Mouse (Mus musculus) forebrain, embryonic 15.5 days (tissue): ENCODE data around the gene Nr1d1. TPM values are rescaled to one million over a fixed set of nuclear protein-coding genes. Genes with fewer than 3 reads are reported as not detected.
"Not testable (repeated sequence)": the region's sequence is repeated elsewhere in the genome, so short reads cannot be mapped to it uniquely, and the experiment has no call there.

Source experiments
- ATAC-seq: fragments of 200-750 bp; cut with Nextera tagmentation; replicated peaks from 2 replicates; pipeline ENCODE4 v1.8.0; 2017; ENCODE audit warnings: mild to moderate bottlenecking, moderate TSS enrichment, moderate library complexity
- H3K27ac ChIP-seq: fragments of 300-500 bp; sonication (generic); replicated peaks from 2 replicates; pipeline ENCODE4 v1.5.1; 2015; ENCODE audit warnings: mild to moderate bottlenecking, inconsistent platforms
- H3K27me3 ChIP-seq: fragments of 300-500 bp; sonication (generic); 2 replicates; pipeline ENCODE4 v1.6.1; 2015; ENCODE audit warnings: inconsistent platforms
- H3K36me3 ChIP-seq: fragments of 300-500 bp; sonication (generic); 2 replicates; pipeline ENCODE4 v1.6.1; 2015; ENCODE audit warnings: mild to moderate bottlenecking, inconsistent platforms
- H3K4me1 ChIP-seq: fragments of 300-500 bp; sonication (generic); 2 replicates; pipeline ENCODE4 v1.6.1; 2015; ENCODE audit warnings: inconsistent platforms
- H3K4me2 ChIP-seq: fragments of 300-500 bp; sonication (generic); replicated peaks from 2 replicates; pipeline ENCODE4 v1.6.1; 2015; ENCODE audit warnings: mild to moderate bottlenecking, inconsistent platforms
- H3K4me3 ChIP-seq: fragments of 300-500 bp; sonication (generic); 2 replicates; pipeline ENCODE4 v1.5.1; 2015; ENCODE audit warnings: mild to moderate bottlenecking, inconsistent platforms
- H3K9ac ChIP-seq: fragments of 300-500 bp; sonication (generic); replicated peaks from 2 replicates; pipeline ENCODE4 v1.6.1; 2015; ENCODE audit warnings: mild to moderate bottlenecking, inconsistent platforms
- H3K9me3 ChIP-seq: fragments of 300-500 bp; sonication (generic); 2 replicates; pipeline ENCODE4 v1.6.1; 2016; ENCODE audit warnings: inconsistent platforms
- WGBS: fragments of 180-500 bp; shearing (Covaris S2); methylation state at CpG from one replicate; pipeline ENCODE4 v1.1.7; 2015; ENCODE audit warnings: mixed read lengths; 5-methylcytosine and 5-hydroxymethylcytosine counted together
- polyA plus RNA-seq: library from polyadenylated mRNA; unstranded; fragments of >200 nt; fragmentation: Nextera tagmentation; extraction: Ambion mirVana; gene quantifications from 2 replicates; pipeline ENCODE4 v1.2.1, GENCODE M21; 2015

The Nr1d1 gene
- polyA plus RNA-seq, 1 experiment from 2014 or later: 3.6 TPM

- WGBS: 89% methylated on average over 2 of the region's 2 CpGs
- H3K9me3 ChIP-seq, H3K27ac ChIP-seq, H3K27me3 ChIP-seq, ATAC-seq, H3K36me3 ChIP-seq, H3K4me2 ChIP-seq, H3K9ac ChIP-seq, H3K4me3 ChIP-seq: not testable (repeated sequence)
- peaks cover 36% of the 10 kb centered on the region for H3K4me1 ChIP-seq
Measured at GRCm38 (mm10) chr11:98737220-98737619, 37.9 kb downstream of the Nr1d1 start.

- no peak overlapping the region for H3K4me3 ChIP-seq
- H3K27ac ChIP-seq: no peak overlapping the region
- H3K9me3 ChIP-seq: no peaks in the 10 kb centered on the region
- H3K36me3 ChIP-seq: no peaks in the 10 kb centered on the region
- H3K4me2 ChIP-seq: no peak overlapping the region
- 82% methylated on average over 1 of the region's 1 CpGs for WGBS
- H3K27me3 ChIP-seq: no peaks in the 10 kb centered on the region
- no peak overlapping the region for H3K9ac ChIP-seq
- peaks cover 39% of the 10 kb centered on the region for H3K4me1 ChIP-seq
- ATAC-seq: no peak
Measured at GRCm38 (mm10) chr11:98736176-98736575, 39.0 kb downstream of the Nr1d1 start.

GRCm38 (mm10) chr11:98735111-98735510, 40.0 kb downstream of the Nr1d1 start:
- Histone ChIP-seq H3K4me2 (no peak overlapping the region), H3K9ac (no peak overlapping the region), H3K27me3 (no peaks in the 10 kb centered on the region), H3K9me3 (no peaks in the 10 kb centered on the region), H3K4me3 (no peak overlapping the region), H3K4me1 (peaks cover 37% of the 10 kb centered on the region), H3K36me3 (no peaks in the 10 kb centered on the region), H3K27ac (peak overlapping the region; percentile 76)
- 69% methylated on average over 4 of the region's 4 CpGs for WGBS
- no peak for ATAC-seq

- ATAC-seq: no peak
Measured at GRCm38 (mm10) chr11:98734020-98734419, 41.1 kb downstream of the Nr1d1 start.

GRCm38 (mm10) chr11:98731134-98731533, 44.0 kb downstream of the Nr1d1 start:
- H3K36me3 ChIP-seq: 0 out of 2 replicates have a peak, but pooled peaks cover 5% of the 10 kb centered on the region
- H3K27me3 ChIP-seq: no peaks in the 10 kb centered on the region
- peaks cover 32% of the 10 kb centered on the region for H3K4me1 ChIP-seq
- no peak overlapping the region for H3K9ac ChIP-seq
- no peak; the same call in 1 of the 2 replicates for ATAC-seq
- H3K4me3 ChIP-seq: no peak overlapping the region
- H3K27ac ChIP-seq: peak overlapping the region; percentile 87
- WGBS: 49% methylated on average over 5 of the region's 5 CpGs
- H3K9me3 ChIP-seq: no peaks in the 10 kb centered on the region
- no peak overlapping the region for H3K4me2 ChIP-seq

More at GRCm38 (mm10) chr11:98734020-98734419, 41.1 kb downstream of the Nr1d1 start:
- peak overlapping the region; percentile 76; the same call in 1 of the 2 replicates for H3K27ac ChIP-seq
- no peaks in the 10 kb centered on the region for H3K9me3 ChIP-seq
- no peaks in the 10 kb centered on the region for H3K27me3 ChIP-seq
- H3K36me3 ChIP-seq: no peaks in the 10 kb centered on the region
- no peak overlapping the region for H3K4me3 ChIP-seq
- H3K4me1 ChIP-seq: peaks cover 34% of the 10 kb centered on the region
- H3K9ac ChIP-seq: no peak overlapping the region
- H3K4me2 ChIP-seq: no peak overlapping the region
- 73% methylated on average over 3 of the region's 3 CpGs for WGBS

GRCm38 (mm10) chr11:98730727-98731126, 44.4 kb downstream of the Nr1d1 start:
- H3K9ac ChIP-seq: no peak overlapping the region
- H3K36me3 ChIP-seq: peaks cover 9% of the 10 kb centered on the region; the same call in 1 of the 2 replicates
- H3K4me3 ChIP-seq: no peak overlapping the region
- H3K4me2 ChIP-seq: no peak overlapping the region
- H3K27me3 ChIP-seq: no peaks in the 10 kb centered on the region
- peaks cover 32% of the 10 kb centered on the region for H3K4me1 ChIP-seq
- 57% methylated on average over 4 of the region's 4 CpGs for WGBS
- no peak; the same call in 1 of the 2 replicates for ATAC-seq
- H3K9me3 ChIP-seq: no peaks in the 10 kb centered on the region
- H3K27ac ChIP-seq: peak overlapping the region; percentile 87

- peak within 1 kb of the TSS; percentile 60 for H3K4me3 ChIP-seq
- peak; percentile 96 for ATAC-seq
- peak within 1 kb of the TSS; percentile 63 for H3K9ac ChIP-seq
- peak within 1 kb of the TSS; percentile 87 for H3K27ac ChIP-seq
- peaks cover 32% of the 10 kb centered on the region for H3K4me1 ChIP-seq
- H3K9me3 ChIP-seq: no peaks in the 10 kb centered on the region
- H3K36me3 ChIP-seq: peaks cover 21% of the 10 kb centered on the region
- peak within 1 kb of the TSS; percentile 80 for H3K4me2 ChIP-seq
- WGBS: under 1% methylated on average over 16 of the region's 16 CpGs
- H3K27me3 ChIP-seq: no peaks in the 10 kb centered on the region
Measured at GRCm38 (mm10) chr11:98729119-98729588, 46.0 kb downstream of the Nr1d1 start, which contains the start of gene Med24. Gene Med24, minus strand, starts transcription at chr11:98729435.

GRCm38 (mm10) chr11:98725926-98726506, 49.1 kb downstream of the Nr1d1 start:
- Histone ChIP-seq H3K9ac (no peak overlapping the region), H3K4me2 (no peak overlapping the region), H3K4me3 (no peak overlapping the region), H3K9me3 (no peaks in the 10 kb centered on the region), H3K27me3 (no peaks in the 10 kb centered on the region), H3K27ac (no peak overlapping the region), H3K4me1 (peaks cover 26% of the 10 kb centered on the region), H3K36me3 (peaks cover 23% of the 10 kb centered on the region)
- ATAC-seq: no peak
- WGBS: 96% methylated on average over 15 of the region's 15 CpGs

GRCm38 (mm10) chr11:98723098-98723497, 52.0 kb downstream of the Nr1d1 start:
- Histone ChIP-seq H3K36me3 (peaks cover 23% of the 10 kb centered on the region), H3K4me1 (peaks cover 12% of the 10 kb centered on the region), H3K9ac (no peak overlapping the region), H3K4me3 (no peak overlapping the region), H3K9me3 (no peaks in the 10 kb centered on the region), H3K27ac (no peak overlapping the region), H3K27me3 (no peaks in the 10 kb centered on the region), H3K4me2 (no peak overlapping the region)
- no peak for ATAC-seq
- WGBS: 86% methylated on average over 7 of the region's 7 CpGs

GRCm38 (mm10) chr11:98721458-98722226, 53.5 kb downstream of the Nr1d1 start:
- no peaks in the 10 kb centered on the region for H3K27me3 ChIP-seq
- WGBS: 65% methylated on average over 24 of the region's 24 CpGs
- H3K4me3 ChIP-seq: no peak overlapping the region
- no peak overlapping the region for H3K4me2 ChIP-seq
- no peak overlapping the region for H3K9ac ChIP-seq
- H3K9me3 ChIP-seq: no peaks in the 10 kb centered on the region
- ATAC-seq: no peak
- peaks cover 11% of the 10 kb centered on the region for H3K4me1 ChIP-seq
- H3K36me3 ChIP-seq: peaks cover 23% of the 10 kb centered on the region
- no peak overlapping the region for H3K27ac ChIP-seq

- no peaks in the 10 kb centered on the region for H3K9me3 ChIP-seq
- no peak overlapping the region for H3K9ac ChIP-seq
- H3K4me1 ChIP-seq: peaks cover 11% of the 10 kb centered on the region
- no peaks in the 10 kb centered on the region for H3K27me3 ChIP-seq
- WGBS: 72% methylated on average over 2 of the region's 2 CpGs
- peaks cover 22% of the 10 kb centered on the region for H3K36me3 ChIP-seq
- H3K27ac ChIP-seq: no peak overlapping the region
- no peak overlapping the region for H3K4me3 ChIP-seq
- no peak for ATAC-seq
- H3K4me2 ChIP-seq: no peak overlapping the region
Measured at GRCm38 (mm10) chr11:98720756-98721155, 54.4 kb downstream of the Nr1d1 start.
